Mouse (Mus musculus): ENCODE results near the gene Gckr.
A peak's percentile ranks its signal among the peaks of the same experiment; 100 is the strongest.
"Not testable (repeated sequence)": the region's sequence is repeated elsewhere in the genome, so short reads cannot be mapped to it uniquely, and the experiment has no call there.

Gckr gene

DNA sequence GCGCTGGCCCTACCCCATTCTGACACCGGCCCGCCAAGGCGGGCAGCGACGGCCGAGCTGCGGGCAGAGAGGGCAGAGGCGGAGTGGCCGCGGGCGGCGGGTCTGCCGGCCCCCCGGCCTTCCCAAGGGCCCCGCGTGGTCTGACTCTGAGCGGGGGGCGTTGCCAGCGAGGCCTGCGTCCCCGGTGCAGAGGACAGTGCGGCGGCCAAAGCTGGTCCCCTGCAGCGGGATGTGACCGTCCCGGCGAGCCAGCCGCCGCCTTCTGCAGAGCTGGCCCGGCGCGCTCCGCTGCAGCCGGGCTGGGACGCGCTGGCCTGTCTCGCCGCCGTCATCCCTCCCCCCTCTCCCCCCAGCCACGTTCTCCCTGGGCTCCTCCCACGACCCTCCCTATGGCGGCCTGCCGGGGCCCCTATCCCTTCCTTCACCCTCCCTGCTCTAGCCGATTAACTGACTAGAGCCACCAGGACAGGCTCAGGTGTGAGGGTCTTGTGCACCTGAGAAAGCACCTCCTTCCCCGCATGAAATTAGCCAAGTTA is 1.6 kb upstream of the Gckr start, which contains the start of gene Fndc4:
Fndc4 (minus strand) TSS at position 475 of the 536 bp plus-strand sequence.
- DNase-seq (ENCODE audit: low spot score): no peak

GRCm38 (mm10) chr5:31297981-31298380 is 738 bp downstream of the Gckr start:
- DNase-seq (ENCODE audit: low spot score): no peak

DNA sequence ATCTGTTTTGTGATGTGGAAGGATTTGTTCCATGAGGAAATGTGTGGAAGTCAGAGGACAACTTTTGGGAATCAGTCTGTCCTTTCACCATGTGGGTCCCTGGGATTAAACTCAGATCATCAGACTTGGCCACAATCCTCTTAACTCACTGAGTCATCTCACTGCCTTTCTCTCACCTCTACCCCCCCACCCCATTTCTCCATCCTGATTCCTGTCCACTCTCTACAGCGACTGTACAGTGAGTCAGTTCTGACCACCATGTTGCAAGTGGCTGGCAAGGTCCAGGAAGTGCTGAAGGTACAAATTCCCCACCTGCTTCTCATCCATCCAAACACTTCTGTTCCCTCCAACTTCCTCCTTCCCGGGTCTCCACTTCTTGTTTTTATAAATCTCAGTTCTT is 1.2 kb downstream of the Gckr start:
- DNase-seq (ENCODE audit: low spot score): no peak

DNA sequence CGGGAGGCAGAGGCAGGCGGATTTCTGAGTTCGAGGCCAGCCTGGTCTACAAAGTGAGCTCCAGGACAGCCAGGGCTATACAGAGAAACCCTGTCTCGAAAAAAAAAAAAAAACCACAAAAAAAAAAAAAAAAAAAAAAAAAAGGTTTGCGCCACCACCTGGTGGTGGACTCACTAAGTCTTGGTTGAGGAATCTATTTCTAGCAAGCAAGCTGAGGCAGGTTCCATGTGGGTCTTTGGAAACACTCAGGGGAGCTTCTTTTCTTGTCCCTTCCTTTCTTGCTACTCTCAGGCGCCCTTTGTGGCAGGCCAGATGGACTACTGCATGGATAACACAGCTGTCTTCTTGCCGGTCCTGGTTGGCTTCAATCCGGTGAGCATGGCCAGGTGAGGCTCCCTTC is 4.6 kb downstream of the Gckr start:
- DNase-seq (ENCODE audit: low spot score): no peak

DNA sequence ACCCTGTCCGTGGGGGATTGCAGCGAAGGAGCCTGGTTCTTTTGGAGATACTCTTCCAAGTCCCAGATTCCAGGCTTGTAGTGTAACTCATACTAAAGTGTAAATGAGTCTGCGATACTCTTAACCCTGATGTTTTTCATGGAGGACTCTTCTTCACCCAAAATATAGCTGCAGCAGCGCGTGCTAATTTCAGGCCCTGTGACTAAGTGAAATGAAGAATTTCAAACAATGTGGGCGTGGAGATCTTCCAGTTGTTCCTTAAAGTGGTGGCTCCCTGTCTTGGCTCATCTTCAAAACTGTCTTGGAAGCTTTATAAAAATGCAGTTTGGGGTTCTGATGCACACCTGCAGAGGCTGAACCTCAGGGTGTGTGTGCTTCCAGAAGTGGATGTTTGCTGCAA is 5.8 kb downstream of the Gckr start:
- no peak for DNase-seq (ENCODE audit: low spot score)

DNA sequence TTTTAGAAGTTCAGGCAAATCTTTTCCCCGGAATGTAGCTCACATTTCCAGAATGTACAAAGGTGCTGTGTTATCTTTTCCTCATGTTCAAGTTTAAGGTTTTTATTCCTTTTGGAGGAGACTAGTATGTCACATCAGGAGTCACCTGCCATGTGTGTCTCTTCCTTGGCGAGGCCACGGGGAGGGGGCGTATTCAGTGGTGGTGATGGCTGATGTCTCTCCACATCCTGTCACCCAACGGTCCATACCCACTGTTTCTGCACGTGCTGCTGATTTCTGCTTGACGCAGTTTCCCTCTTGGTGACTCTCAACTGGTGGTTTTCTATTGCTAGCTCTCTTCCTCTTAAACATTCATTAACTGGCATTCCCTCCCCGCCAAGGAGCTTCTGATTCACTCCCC is 15.6 kb downstream of the Gckr start:
- DNase-seq (ENCODE audit: low spot score): no peak

GRCm38 (mm10) chr5:31322776-31323175 is 25.5 kb downstream of the Gckr start:
- no peak for DNase-seq (ENCODE audit: low spot score)

GRCm38 (mm10) chr5:31324085-31324484 is 26.8 kb downstream of the Gckr start:
- no peak for DNase-seq (ENCODE audit: low spot score)

GRCm38 (mm10) chr5:31326850-31327249 is 29.6 kb downstream of the Gckr start:
- DNase-seq (ENCODE audit: low spot score): peak; percentile 5

GRCm38 (mm10) chr5:31328255-31328654 is 31.0 kb downstream of the Gckr start:
- DNase-seq (ENCODE audit: low spot score): no peak

- DNase-seq (ENCODE audit: low spot score): not testable (repeated sequence)
These were observed 60.3 kb downstream of the Gckr start for GRCm38 (mm10) chr5:31357586-31357985.

- no peak for DNase-seq (ENCODE audit: low spot score)
These were observed 63.7 kb downstream of the Gckr start for GRCm38 (mm10) chr5:31360955-31361354.

Measured in spleen, adult 12 weeks (tissue).